Mouse (Mus musculus): ENCODE data around the gene Rnaseh2a.

- TF ChIP-seq MAZ (IDR thresholded peaks at IDR 0.05; ENCODE audit: low read depth, low read length) (no peak), CTCF (conservative IDR thresholded peaks at IDR 0.05 in 1 of 2, IDR thresholded peaks at IDR 0.05 in 1 of 2; ENCODE audit: low read depth in 2 of 2, low read length in 2 of 2) (no peak), POLR2A (IDR thresholded peaks at IDR 0.05; ENCODE audit: low read depth, low read length) (no peak), MEF2A (IDR thresholded peaks at IDR 0.05; ENCODE audit: borderline replicate concordance, low read depth, low read length) (no peak), MAFK (IDR thresholded peaks at IDR 0.05; ENCODE audit: insufficient replicate concordance, low read length) (no peak)
Measured at GRCm38 (mm10) chr8:84959811-84960210, 9.8 kb downstream of the Rnaseh2a start.

All from CH12.LX (cell line).